30 mouse cellular contexts compared by ENCODE assay signal in the genomic region with DNA sequence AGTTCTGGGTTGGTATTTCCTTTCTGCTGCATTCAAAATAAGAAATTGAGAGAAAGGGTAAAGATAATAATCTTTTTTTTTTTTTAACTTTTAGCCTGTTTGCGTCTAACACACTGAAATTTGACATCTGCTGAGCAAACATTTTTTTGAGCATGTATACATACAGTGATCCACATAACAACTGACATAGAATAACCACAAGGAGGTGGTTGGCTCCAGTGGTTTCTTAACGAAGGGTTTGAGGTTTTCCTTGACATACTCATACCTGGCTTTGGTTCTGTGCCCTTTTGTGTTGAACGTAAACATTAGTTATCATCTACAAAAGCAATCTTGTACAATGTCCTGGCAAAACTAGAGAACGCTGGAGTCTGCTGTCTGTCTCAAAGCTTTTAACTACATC.
A peak's percentile ranks its signal among the peaks of the same experiment; 100 is the strongest.
DNase-seq lines count a peak whose midpoint lies in the region; ATAC-seq and TF ChIP-seq lines count a peak whose summit lies in the region.
"Had no signal": no experiment of that assay in that cellular context is flagged by ENCODE, and none has a peak within 500 bp of the region (broad histone marks: within the 10 kb centered on the region; RNA-seq: fewer than 3 reads in every experiment).

No protein-coding gene starts in this region.

- peak; percentile 22 for DNase-seq in thymus, adult 2 months
- no peak for DNase-seq in thymus, postnatal 4 days
- DNase-seq in thymus, postnatal 0 days (ENCODE audit: low spot score), result peak; percentile 70
- DNase-seq in left cerebral cortex, postnatal 10 days (ENCODE audit: extremely low spot score in 1 of 2, low spot score in 2 of 2), result no peak
- DNase-seq in urinary bladder, postnatal 10 days (ENCODE audit: low spot score), result no peak
- DNase-seq in forebrain, embryonic 14.5 days (ENCODE audit: low spot score), result no peak
- DNase-seq: adrenal gland, postnatal 14 days; cerebellum, adult 18-20 months; cerebellum, postnatal 10 days; gastrocnemius, postnatal 25 days; heart, adult 11 months; heart, postnatal 4 days; kidney, adult 8-10 months; kidney, postnatal 10 days; layer of hippocampus, adult 9-11 months; lung, postnatal 36 days; retina, postnatal 1 day; right cerebral cortex, postnatal 14 days had no signal

- no peak overlapping the region for H3K4me2 ChIP-seq in forebrain, embryonic 14.5 days (ENCODE audit: low read length)
- H3K4me2 ChIP-seq: forebrain, embryonic 13.5 days; heart, embryonic 12.5 days; hindbrain, embryonic 15.5 days; intestine, embryonic 15.5 days; limb, embryonic 13.5 days; liver, embryonic 11.5 days; lung, embryonic 15.5 days; midbrain, embryonic 13.5 days; neural tube, embryonic 15.5 days had no signal

- TF ChIP-seq CTCF in thymus, adult 2 months (IDR thresholded peaks at IDR 0.05; ENCODE audit: borderline replicate concordance, control insufficient read depth, extremely low read depth, insufficient read depth, low read length, poor library complexity), result no peak

- H3K9me3 ChIP-seq in forebrain, embryonic 14.5 days (replicated peaks; ENCODE audit: control insufficient read depth, low read length), result no peaks in the 10 kb centered on the region
- H3K9me3 ChIP-seq: forebrain, embryonic 13.5 days; heart, embryonic 12.5 days; hindbrain, embryonic 15.5 days; intestine, embryonic 15.5 days; limb, embryonic 13.5 days; lung, embryonic 15.5 days; megakaryocyte, embryonic 14.5 days; midbrain, embryonic 13.5 days; neural tube, embryonic 15.5 days had no signal

- no peak overlapping the region for H3K9ac ChIP-seq in forebrain, embryonic 14.5 days (ENCODE audit: low read length)
- H3K9ac ChIP-seq: forebrain, embryonic 13.5 days; heart, embryonic 12.5 days; hindbrain, embryonic 15.5 days; intestine, embryonic 15.5 days; limb, embryonic 13.5 days; lung, embryonic 15.5 days; midbrain, embryonic 13.5 days; neural tube, embryonic 15.5 days had no signal

- H3K36me3 ChIP-seq in thymus, adult 2 months (ENCODE audit: control insufficient read depth, insufficient read depth, low read length), result no peaks in the 10 kb centered on the region
- H3K36me3 ChIP-seq in forebrain, embryonic 14.5 days (ENCODE audit: control insufficient read depth, insufficient read depth, low read length), result no peaks in the 10 kb centered on the region
- H3K36me3 ChIP-seq: G1E; heart, embryonic 12.5 days; hindbrain, embryonic 15.5 days; intestine, embryonic 15.5 days; limb, embryonic 13.5 days; lung, embryonic 15.5 days; midbrain, embryonic 13.5 days; neural tube, embryonic 15.5 days had no signal

- peak; percentile 54; the same call in 1 of the 2 replicates for ATAC-seq in common myeloid progenitor, adult 5-6 weeks (replicated peaks; ENCODE audit: low read depth, poor library complexity, severe bottlenecking)
- ATAC-seq in forebrain, embryonic 14.5 days, result no peak
- ATAC-seq: forebrain, embryonic 13.5 days; intestine, embryonic 15.5 days; midbrain, embryonic 13.5 days had no signal

- no peak overlapping the region; the same call in 1 of the 2 replicates for H3K27ac ChIP-seq in thymus, adult 2 months (ENCODE audit: control insufficient read depth, insufficient read depth, low read length)
- no peak overlapping the region for H3K27ac ChIP-seq in forebrain, embryonic 14.5 days (ENCODE audit: low read depth, low read length)
- H3K27ac ChIP-seq: forebrain, embryonic 13.5 days; hindbrain, embryonic 15.5 days; intestine, embryonic 15.5 days; limb, embryonic 13.5 days; lung, embryonic 15.5 days; midbrain, embryonic 13.5 days; neural tube, embryonic 15.5 days had no signal

- WGBS in thymus, adult 2 months, result 7% methylated on average over 4 of the region's 4 CpGs
- 77% methylated on average over 4 of the region's 4 CpGs for WGBS in forebrain, embryonic 14.5 days

- no peak overlapping the region for H3K4me3 ChIP-seq in thymus, adult 2 months (ENCODE audit: control insufficient read depth, insufficient read depth, low read length)
- H3K4me3 ChIP-seq in forebrain, embryonic 14.5 days (ENCODE audit: low read depth, low read length), result no peak overlapping the region
- H3K4me3 ChIP-seq: forebrain, embryonic 13.5 days; heart, embryonic 12.5 days; hindbrain, embryonic 15.5 days; intestine, embryonic 15.5 days; limb, embryonic 13.5 days; lung, embryonic 15.5 days; megakaryocyte, embryonic 14.5 days; midbrain, embryonic 13.5 days; neural tube, embryonic 15.5 days had no signal

- no peaks in the 10 kb centered on the region for H3K27me3 ChIP-seq in thymus, adult 2 months (ENCODE audit: control insufficient read depth, insufficient read depth, low read length)
- H3K27me3 ChIP-seq in forebrain, embryonic 14.5 days (replicated peaks; ENCODE audit: control insufficient read depth, insufficient read depth, low read length), result no peaks in the 10 kb centered on the region
- H3K27me3 ChIP-seq: forebrain, embryonic 13.5 days; heart, embryonic 12.5 days; hindbrain, embryonic 15.5 days; intestine, embryonic 15.5 days; limb, embryonic 13.5 days; lung, embryonic 15.5 days; megakaryocyte, embryonic 14.5 days; midbrain, embryonic 13.5 days; neural tube, embryonic 15.5 days had no signal

- intact Hi-C loops in left cerebral cortex, postnatal 10 days (cut with DNase I), result no loop called here

- TF ChIP-seq POLR2A in thymus, adult 2 months (IDR thresholded peaks at IDR 0.05; ENCODE audit: control insufficient read depth, extremely low read depth, insufficient read depth, low read length, poor library complexity), result no peak

- H3K4me1 ChIP-seq in thymus, adult 2 months (replicated peaks; ENCODE audit: control insufficient read depth, insufficient read depth, low read length), result peaks cover 5% of the 10 kb centered on the region
- H3K4me1 ChIP-seq in forebrain, embryonic 14.5 days (ENCODE audit: control insufficient read depth, insufficient read depth, low read length), result no peaks in the 10 kb centered on the region
- H3K4me1 ChIP-seq: forebrain, embryonic 13.5 days; heart, embryonic 12.5 days; hindbrain, embryonic 15.5 days; intestine, embryonic 15.5 days; limb, embryonic 13.5 days; lung, embryonic 15.5 days; megakaryocyte, embryonic 14.5 days; midbrain, embryonic 13.5 days; neural tube, embryonic 15.5 days had no signal

Comparison
In these comparisons a context has a peak if more than half of its experiments do, and no peak if none do; other contexts are left out.
1. DNase-seq: peak in thymus, adult 2 months (single experiment) and thymus, postnatal 0 days (single experiment); none in thymus, postnatal 4 days (single experiment), left cerebral cortex, postnatal 10 days (0 of 2), urinary bladder, postnatal 10 days (single experiment) and forebrain, embryonic 14.5 days (single experiment).